Mouse (Mus musculus): ENCODE results near the gene Etv6. TPM values are rescaled to one million over a fixed set of nuclear protein-coding genes. Genes with fewer than 3 reads are reported as not detected.

Gene Etv6
- polyA plus RNA-seq, 2 experiments from 2014 or later, result 9.0 to 10.0 TPM

- no peak for ATAC-seq
Measured at GRCm38 (mm10) chr6:134079112-134079511, 43.6 kb downstream of the Etv6 start.

GRCm38 (mm10) chr6:134079563-134079962 is 44.1 kb downstream of the Etv6 start:
- ATAC-seq, result no peak

DNA sequence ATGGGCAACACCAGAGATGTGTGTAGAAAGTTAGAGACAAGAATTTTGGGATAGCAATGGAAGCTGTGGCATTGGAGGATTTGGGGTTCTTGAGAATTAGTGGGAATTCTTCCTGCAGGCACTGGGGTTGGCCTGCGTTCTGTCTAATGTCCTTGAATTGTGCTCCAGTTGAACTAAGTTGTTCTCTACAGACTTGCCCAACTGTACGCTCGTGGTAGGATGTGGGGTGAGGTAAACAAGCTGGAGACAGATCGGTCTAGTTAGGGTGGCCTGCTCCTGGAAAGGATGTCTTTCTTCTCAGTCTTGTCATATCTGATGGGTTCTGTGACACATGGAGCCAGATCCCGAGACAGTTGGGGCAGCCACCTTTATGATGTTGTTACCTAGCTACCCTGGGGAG is 45.4 kb downstream of the Etv6 start:
- ATAC-seq, result peak; percentile 45

- no peak for ATAC-seq
Measured at GRCm38 (mm10) chr6:134082229-134082920, 46.9 kb downstream of the Etv6 start.

GRCm38 (mm10) chr6:134083428-134083827 is 47.9 kb downstream of the Etv6 start:
- no peak for ATAC-seq

DNA sequence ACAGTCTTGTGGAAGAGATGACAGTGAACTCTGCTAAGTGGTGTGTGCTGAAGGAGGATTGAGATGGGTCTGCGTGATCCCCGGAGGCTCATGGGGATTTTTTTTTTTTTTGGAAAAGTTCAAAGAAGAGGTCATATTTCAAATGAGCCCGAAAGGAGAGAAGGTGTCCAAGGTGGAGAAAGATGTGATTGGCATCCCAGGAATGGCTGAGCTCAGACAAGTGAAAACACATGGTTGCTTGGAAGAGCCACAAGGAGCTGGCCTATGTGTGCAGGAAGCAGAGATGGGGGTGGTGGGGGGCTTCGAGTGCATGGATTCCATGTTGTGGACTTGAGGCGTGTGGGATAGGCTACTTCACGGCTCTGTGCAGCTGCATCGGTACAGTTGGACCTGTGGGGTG is 50.9 kb downstream of the Etv6 start:
- no peak for ATAC-seq

DNA sequence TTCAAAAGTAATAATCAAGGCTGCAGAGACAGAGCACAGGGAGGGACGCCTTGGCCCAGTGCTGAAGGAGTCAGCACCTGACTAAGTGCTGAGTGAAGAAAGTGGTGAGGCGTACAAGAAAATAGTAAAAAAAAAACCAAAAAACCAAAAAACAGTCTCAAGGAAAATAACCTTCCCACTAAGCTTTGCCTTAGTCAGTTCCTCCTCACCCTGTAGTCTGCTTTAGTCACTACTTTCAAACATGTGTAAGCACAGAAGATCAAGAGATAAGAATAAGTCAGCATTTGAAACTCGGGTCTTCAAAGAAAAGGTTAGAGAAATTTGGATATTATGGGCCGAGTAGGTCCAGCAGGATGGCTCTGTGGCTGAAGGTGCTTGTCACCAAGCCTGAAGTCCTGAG is 52.2 kb downstream of the Etv6 start:
- ATAC-seq, result no peak

DNA sequence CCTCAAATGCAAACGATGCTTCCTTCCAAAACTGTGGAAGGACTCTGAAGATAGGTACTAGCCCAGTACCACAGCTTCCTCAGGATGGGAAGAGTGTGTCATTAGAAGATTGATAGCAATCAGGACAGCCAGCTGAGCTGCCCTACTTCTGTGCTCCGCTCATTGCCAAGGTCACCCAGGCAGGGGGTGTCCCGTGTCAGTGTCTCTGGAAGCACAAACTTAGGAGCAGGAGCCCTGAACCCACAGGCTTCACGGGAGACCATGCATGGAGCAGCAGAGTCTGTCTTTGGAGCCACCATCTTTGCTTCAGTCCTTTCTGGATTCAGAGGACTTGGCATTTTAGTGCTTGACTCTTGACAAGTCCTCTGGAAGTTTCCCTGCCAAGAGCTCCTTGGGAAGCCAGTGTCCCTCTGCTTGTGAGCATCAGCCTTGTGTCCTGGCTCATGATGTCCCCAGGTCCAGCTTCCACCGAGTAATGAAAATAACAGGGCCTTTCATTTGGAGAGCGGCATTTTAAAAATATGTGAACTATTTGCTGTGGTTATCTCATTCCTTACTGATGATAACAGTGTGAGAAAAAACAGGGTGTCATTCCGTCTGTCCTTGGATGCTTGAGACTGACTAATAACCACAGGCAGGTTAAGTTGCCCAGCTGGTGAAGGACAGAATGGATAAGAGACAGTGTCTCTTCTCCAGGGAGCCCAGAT is 54.3 kb downstream of the Etv6 start:
- ATAC-seq, result no peak

DNA sequence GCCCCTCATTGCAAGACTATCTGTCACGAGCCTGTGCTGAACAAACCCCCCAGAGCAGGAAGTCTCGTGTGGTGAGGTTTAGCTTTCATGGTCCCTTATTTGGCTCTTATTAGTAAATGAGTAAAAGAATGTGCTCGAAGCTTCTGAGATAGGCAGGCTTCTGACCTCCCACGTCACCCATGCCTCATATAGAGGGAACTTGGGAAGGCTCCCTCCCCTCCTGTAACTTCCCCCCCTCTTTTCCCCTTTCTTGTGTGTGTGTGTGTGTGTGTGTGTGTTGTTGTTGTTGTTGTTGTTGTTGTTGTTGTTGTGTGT is 54.8 kb downstream of the Etv6 start:
- no peak for ATAC-seq

GRCm38 (mm10) chr6:134090875-134091274 is 55.4 kb downstream of the Etv6 start:
- no peak for ATAC-seq

GRCm38 (mm10) chr6:134091398-134091801 is 55.9 kb downstream of the Etv6 start:
- ATAC-seq, result no peak

GRCm38 (mm10) chr6:134094066-134094465 is 58.6 kb downstream of the Etv6 start:
- no peak for ATAC-seq

GRCm38 (mm10) chr6:134094620-134095019 is 59.1 kb downstream of the Etv6 start:
- no peak for ATAC-seq

- no peak for ATAC-seq
Measured at GRCm38 (mm10) chr6:134095582-134095981, 60.1 kb downstream of the Etv6 start.

- no peak for ATAC-seq
Measured at GRCm38 (mm10) chr6:134099976-134100743, 64.7 kb downstream of the Etv6 start.

DNA sequence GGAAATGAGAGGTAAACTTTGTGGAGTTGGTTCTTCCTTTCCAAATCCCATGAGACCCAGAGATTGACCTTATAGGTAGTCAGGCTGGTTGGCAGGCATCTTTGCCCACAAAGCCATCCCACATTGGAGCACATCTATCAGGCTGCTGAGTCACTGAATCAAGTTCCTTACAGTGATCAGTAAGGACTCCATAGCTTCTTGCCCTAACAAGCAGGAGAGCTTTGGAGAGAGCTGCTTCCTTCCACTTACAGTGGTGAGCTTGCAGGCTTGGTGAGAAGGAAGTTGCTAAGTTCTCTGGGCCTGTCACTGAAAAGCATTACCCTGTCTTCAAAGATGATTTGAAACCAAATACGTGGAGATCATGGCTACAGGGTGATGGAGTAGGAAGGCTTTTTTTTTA is 66.9 kb downstream of the Etv6 start:
- no peak for ATAC-seq

DNA sequence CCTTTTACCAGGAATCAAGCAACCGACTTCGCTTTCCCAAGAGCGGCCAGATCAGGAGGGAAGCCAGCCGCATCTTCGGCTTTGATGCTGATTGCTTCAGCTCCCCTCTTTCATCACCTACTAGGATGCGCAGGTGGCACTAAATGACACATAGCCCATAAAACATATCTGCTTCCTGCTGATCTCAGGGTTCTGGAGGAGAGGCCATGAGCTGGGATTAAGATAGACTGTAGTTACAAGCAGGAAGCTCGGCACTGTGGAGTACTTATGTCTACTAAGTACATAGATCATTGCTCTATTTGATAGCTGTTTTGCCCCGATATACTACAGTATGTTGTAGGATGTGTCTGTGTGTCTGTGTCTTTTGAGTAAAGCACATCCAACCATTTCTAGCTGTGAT is 68.0 kb downstream of the Etv6 start:
- ATAC-seq, result no peak

DNA sequence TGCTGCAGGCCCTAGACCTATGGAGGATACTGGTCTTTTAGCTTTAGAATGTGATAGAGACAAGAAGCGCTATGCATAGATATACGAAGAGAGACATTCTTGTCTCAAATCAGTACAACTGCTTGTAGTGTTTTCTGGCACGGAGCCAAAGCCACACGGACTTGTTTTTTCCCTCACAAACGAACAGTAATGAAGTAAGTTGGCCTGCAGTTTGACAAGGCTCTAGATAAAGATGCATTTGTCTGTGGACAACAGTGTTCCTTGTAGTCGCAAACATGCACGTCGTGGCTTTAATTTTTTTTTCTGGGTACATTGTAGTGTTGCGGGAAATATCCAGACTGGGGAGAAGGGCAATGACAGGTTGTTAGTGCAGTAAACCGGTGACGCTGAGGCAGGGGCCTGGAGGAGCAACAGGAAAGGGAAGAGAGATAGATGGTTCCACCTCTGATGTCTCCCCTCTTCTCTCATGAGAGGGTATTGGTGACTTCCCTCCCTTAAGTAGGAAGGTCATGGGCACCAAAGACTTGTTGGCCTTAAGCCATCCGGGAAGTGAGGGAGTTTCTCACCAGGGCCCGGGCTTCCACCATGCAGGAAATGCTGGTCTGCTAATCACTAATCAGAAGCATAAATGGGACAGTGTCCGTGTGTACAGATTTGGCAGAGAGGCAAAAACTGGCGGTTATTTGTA is 70.2 kb downstream of the Etv6 start:
- ATAC-seq, result no peak

GRCm38 (mm10) chr6:134107696-134108095 is 72.2 kb downstream of the Etv6 start:
- no peak for ATAC-seq

GRCm38 (mm10) chr6:134109675-134110074 is 74.2 kb downstream of the Etv6 start:
- no peak for ATAC-seq

DNA sequence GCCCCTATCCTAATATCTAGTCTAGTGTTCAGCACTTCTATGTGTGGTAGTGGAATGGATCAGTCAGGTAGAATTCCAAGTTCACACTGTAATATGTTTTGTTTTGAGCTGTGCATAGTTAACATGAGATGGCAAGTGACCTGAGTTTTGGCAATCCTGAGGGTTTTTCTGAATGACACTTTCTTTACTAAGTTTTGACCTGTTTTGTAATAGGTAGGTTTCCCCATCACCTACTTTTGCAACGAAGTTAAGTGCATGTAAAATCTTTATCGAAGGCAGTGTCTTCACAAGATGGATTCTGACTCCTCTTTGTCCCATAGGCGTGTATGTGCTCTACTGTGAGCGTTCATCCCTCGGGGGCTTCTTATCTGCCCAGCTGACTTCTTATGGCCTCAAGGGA is 74.7 kb downstream of the Etv6 start:
- no peak for ATAC-seq

- no peak for ATAC-seq
Measured at GRCm38 (mm10) chr6:134111599-134111998, 76.1 kb downstream of the Etv6 start.

DNA sequence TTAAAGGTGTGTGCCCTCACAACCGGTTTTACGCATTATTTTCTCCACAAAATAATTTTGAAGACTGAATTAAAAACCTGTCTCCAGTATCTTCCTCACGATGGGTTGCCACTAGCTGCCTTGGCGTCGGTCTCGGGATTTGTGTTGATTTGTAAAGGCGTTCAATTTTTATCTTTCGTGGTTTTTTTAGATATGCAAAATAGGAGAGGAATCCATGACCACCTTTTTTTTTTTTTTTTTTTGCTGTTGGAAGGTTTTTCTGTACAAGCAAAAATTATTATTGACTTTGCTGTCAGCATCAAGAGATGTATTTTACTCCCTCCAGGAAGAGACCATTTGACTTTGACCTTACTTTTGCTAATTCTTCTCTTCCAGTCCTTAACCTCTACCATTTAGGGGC is 77.3 kb downstream of the Etv6 start:
- no peak for ATAC-seq
